Mouse (Mus musculus) CH12.LX (cell line): ENCODE data around the gene Gas7. TPM values are rescaled to one million over a fixed set of nuclear protein-coding genes. Genes with fewer than 3 reads are reported as not detected.

Experiments used
- DNase-seq: peaks from one replicate; pipeline ENCODE4 v3.0.0-alpha.2; 2013; ENCODE audit errors: extremely low read depth
- H3K27ac ChIP-seq: 2 replicates; pipeline ENCODE4 v1.5.1; 2012; ENCODE audit warnings: low read depth, mild to moderate bottlenecking, control low read depth, moderate library complexity; ENCODE audit not compliant: insufficient read depth
- H3K27me3 ChIP-seq: replicated peaks from 2 replicates; pipeline ENCODE3; 2012; ENCODE audit warnings: inconsistent platforms
- H3K36me3 ChIP-seq, 2 experiments: replicated peaks in 1 of 2; 2 replicates each; pipeline versions ENCODE3 to v1.6.1; 2012; ENCODE audit warnings: inconsistent platforms in 1 of 2, low read length in 1 of 2, mild to moderate bottlenecking in 1 of 2, mixed read lengths in 1 of 2, moderate library complexity in 1 of 2; ENCODE audit not compliant: control insufficient read depth in 1 of 2, insufficient read depth in 1 of 2
- H3K4me1 ChIP-seq, 2 experiments: 2 replicates each; pipeline ENCODE4 v1.6.1; 2012; ENCODE audit warnings: inconsistent platforms in 1 of 2, moderate library complexity in 1 of 2; ENCODE audit not compliant: insufficient read depth in 2 of 2, control insufficient read depth in 1 of 2
- H3K4me2 ChIP-seq: 2 replicates; pipeline ENCODE4 v1.6.1; 2012; ENCODE audit warnings: low read depth, mild to moderate bottlenecking, control low read depth; ENCODE audit not compliant: poor library complexity, insufficient read depth, severe bottlenecking
- H3K4me3 ChIP-seq, 3 experiments: fragments of 150-350 bp in 1 of 3; sonication (generic) in 1 of 3; replicated peaks in 1 of 3; 2 replicates each; pipeline versions ENCODE3 to v1.5.1; 2011 to 2012; ENCODE audit warnings: low read depth in 2 of 3, low read length in 2 of 3, mild to moderate bottlenecking in 2 of 3, moderate library complexity in 2 of 3, control low read depth in 1 of 3, improper control_type of control experiment in 1 of 3, inconsistent platforms in 1 of 3, mixed read lengths in 1 of 3; ENCODE audit not compliant: poor library complexity in 1 of 3
- H3K79me2 ChIP-seq: replicated peaks from 2 replicates; pipeline ENCODE4 v1.6.1; 2012; ENCODE audit warnings: mild to moderate bottlenecking, moderate library complexity; ENCODE audit not compliant: control insufficient read depth, poor library complexity, insufficient read depth, severe bottlenecking; ENCODE audit errors: extremely low read depth
- H3K9ac ChIP-seq: 2 replicates; pipeline ENCODE4 v1.6.1; 2012; ENCODE audit warnings: low read depth, mild to moderate bottlenecking, control low read depth, moderate library complexity; ENCODE audit not compliant: insufficient read depth
- H3K9me3 ChIP-seq: replicated peaks from 2 replicates; pipeline ENCODE3; 2012; ENCODE audit warnings: low read length, inconsistent platforms, mixed read lengths
- BHLHE40 ChIP-seq: IDR thresholded peaks from 2 replicates; pipeline ENCODE4 v1.6.1; 2011; ENCODE audit warnings: mild to moderate bottlenecking, low read depth, low read length, improper control_type of control experiment
- CHD1 ChIP-seq: IDR thresholded peaks from 2 replicates; pipeline ENCODE4 v1.6.1; 2012; ENCODE audit warnings: low read depth, low read length, improper control_type of control experiment, inconsistent platforms
- CHD2 ChIP-seq: IDR thresholded peaks from 2 replicates; pipeline ENCODE4 v1.6.1; 2011; ENCODE audit warnings: low read length, improper control_type of control experiment
- E2F4 ChIP-seq: IDR thresholded peaks from 2 replicates; pipeline ENCODE4 v1.6.1; 2011; ENCODE audit warnings: low read depth, low read length, improper control_type of control experiment; ENCODE audit not compliant: insufficient replicate concordance
- ETS1 ChIP-seq: conservative IDR thresholded peaks from 2 replicates; pipeline ENCODE4 v1.6.1; 2012; ENCODE audit warnings: low read depth, mild to moderate bottlenecking, inconsistent platforms, low read length, improper control_type of control experiment, moderate library complexity
- HCFC1 ChIP-seq: IDR thresholded peaks from 2 replicates; pipeline ENCODE4 v1.6.1; 2012; ENCODE audit warnings: low read depth, mild to moderate bottlenecking, inconsistent platforms, low read length, improper control_type of control experiment
- IRF4 ChIP-seq: IDR thresholded peaks from 2 replicates; pipeline ENCODE4 v1.6.1; 2014; ENCODE audit warnings: low read depth, mild to moderate bottlenecking, inconsistent platforms, low read length, improper control_type of control experiment
- JUN ChIP-seq: IDR thresholded peaks from 2 replicates; pipeline ENCODE4 v1.6.1; 2011; ENCODE audit warnings: low read depth, mild to moderate bottlenecking, low read length, improper control_type of control experiment, moderate library complexity; ENCODE audit not compliant: insufficient read depth
- JUND ChIP-seq: conservative IDR thresholded peaks from 2 replicates; pipeline ENCODE4 v1.6.1; 2011; ENCODE audit warnings: low read depth, low read length, improper control_type of control experiment
- KAT2A ChIP-seq: IDR thresholded peaks from 2 replicates; pipeline ENCODE4 v1.6.1; 2012; ENCODE audit warnings: low read length, improper control_type of control experiment, inconsistent platforms; ENCODE audit not compliant: insufficient replicate concordance
- MAFK ChIP-seq: IDR thresholded peaks from 2 replicates; pipeline ENCODE4 v1.6.1; 2011; ENCODE audit warnings: low read length, improper control_type of control experiment; ENCODE audit not compliant: insufficient replicate concordance
- MAX ChIP-seq: IDR thresholded peaks from 2 replicates; pipeline ENCODE4 v1.6.1; 2011; ENCODE audit warnings: low read length, improper control_type of control experiment
- MAZ ChIP-seq: IDR thresholded peaks from 2 replicates; pipeline ENCODE4 v1.6.1; 2012; ENCODE audit warnings: low read depth, mild to moderate bottlenecking, inconsistent platforms, low read length, improper control_type of control experiment, moderate library complexity
- MXI1 ChIP-seq: IDR thresholded peaks from 2 replicates; pipeline ENCODE4 v1.6.1; 2011; ENCODE audit warnings: mild to moderate bottlenecking, low read depth, low read length, improper control_type of control experiment
- MYC ChIP-seq: IDR thresholded peaks from 2 replicates; pipeline ENCODE4 v1.6.1; 2011; ENCODE audit warnings: low read depth, mild to moderate bottlenecking, improper control_type of control experiment, low read length
- NRF1 ChIP-seq: IDR thresholded peaks from 2 replicates; pipeline ENCODE4 v1.6.1; 2014; ENCODE audit warnings: low read depth, mild to moderate bottlenecking, inconsistent platforms, low read length, improper control_type of control experiment, moderate library complexity
- PAX5 ChIP-seq: IDR thresholded peaks from 2 replicates; pipeline ENCODE4 v1.6.1; 2012; ENCODE audit warnings: low read length, inconsistent platforms, mixed read lengths
- POLR2A ChIP-seq: IDR thresholded peaks from 2 replicates; pipeline ENCODE4 v1.6.1; 2011; ENCODE audit warnings: low read depth, mild to moderate bottlenecking, improper control_type of control experiment, low read length
- RCOR1 ChIP-seq: conservative IDR thresholded peaks from 2 replicates; pipeline ENCODE4 v1.6.1; 2012; ENCODE audit warnings: low read depth, mild to moderate bottlenecking, inconsistent platforms, low read length, improper control_type of control experiment
- SIN3A ChIP-seq: IDR thresholded peaks from 2 replicates; pipeline ENCODE4 v1.6.1; 2012; ENCODE audit warnings: low read length, improper control_type of control experiment, inconsistent platforms
- SMC3 ChIP-seq: IDR thresholded peaks from 2 replicates; pipeline ENCODE4 v1.6.1; 2011; ENCODE audit warnings: low read depth, low read length, improper control_type of control experiment
- TBP ChIP-seq: conservative IDR thresholded peaks from 2 replicates; pipeline ENCODE4 v1.6.1; 2011; ENCODE audit warnings: low read depth, low read length, improper control_type of control experiment
- UBTF ChIP-seq: IDR thresholded peaks from 2 replicates; pipeline ENCODE4 v1.6.1; 2012; ENCODE audit warnings: low read depth, mild to moderate bottlenecking, inconsistent platforms, low read length, improper control_type of control experiment, moderate library complexity
- USF1 ChIP-seq: IDR thresholded peaks from 2 replicates; pipeline ENCODE4 v1.6.1; 2014; ENCODE audit warnings: low read depth, mild to moderate bottlenecking, inconsistent platforms, low read length, improper control_type of control experiment
- USF2 ChIP-seq: conservative IDR thresholded peaks from 2 replicates; pipeline ENCODE4 v1.6.1; 2011; ENCODE audit warnings: low read depth, low read length, improper control_type of control experiment
- ZKSCAN1 ChIP-seq: IDR thresholded peaks from 2 replicates; pipeline ENCODE4 v1.6.1; 2012; ENCODE audit warnings: low read depth, inconsistent platforms, low read length, improper control_type of control experiment, borderline replicate concordance
- ZMIZ1 ChIP-seq: IDR thresholded peaks from 2 replicates; pipeline ENCODE4 v1.6.1; 2012; ENCODE audit warnings: low read depth, mild to moderate bottlenecking, inconsistent platforms, low read length, improper control_type of control experiment
- ZNF384 ChIP-seq: IDR thresholded peaks from 2 replicates; pipeline ENCODE4 v1.6.1; 2012; ENCODE audit warnings: low read depth, low read length, improper control_type of control experiment, inconsistent platforms
- dilution Hi-C: fragments of 300-500 bp; cut with MboI; formaldehyde crosslinking; loops from 2 replicates; pipeline ENCODE4 v1.14.3; 2020; ENCODE audit warnings: low sequenced_read_pairs; ENCODE audit not compliant: extremely low pct_unique_long_range_greater_than_20kb, extremely low pct_ligation_motif_present
- in situ Hi-C: fragments of 300-500 bp; cut with MboI; formaldehyde crosslinking; loops from 3 replicates; pipeline ENCODE4 v1.14.3; 2019; ENCODE audit warnings: low sequenced_read_pairs, low pct_ligation_motif_present, low pct_unique_long_range_greater_than_20kb, mixed read lengths
- polyA plus RNA-seq: library from polyadenylated mRNA; unstranded; fragments of >175 nt; gene quantifications from 2 replicates; pipeline ENCODE4 v1.2.1, GENCODE M21; 2012; ENCODE audit warnings: low read depth; ENCODE audit not compliant: insufficient read length
- total RNA-seq, 2 experiments: library from RNA; depleted of rRNA; stranded (reverse); fragments of 300-350 nt in 1 of 2; fragments of >200 nt in 1 of 2; gene quantifications; 2 replicates each; pipeline ENCODE4 v1.2.3; 2012 to 2014

Gas7 gene
- total and polyA plus RNA-seq, 3 experiments = 7.0 to 20.8 (median 7.0) TPM

DNA sequence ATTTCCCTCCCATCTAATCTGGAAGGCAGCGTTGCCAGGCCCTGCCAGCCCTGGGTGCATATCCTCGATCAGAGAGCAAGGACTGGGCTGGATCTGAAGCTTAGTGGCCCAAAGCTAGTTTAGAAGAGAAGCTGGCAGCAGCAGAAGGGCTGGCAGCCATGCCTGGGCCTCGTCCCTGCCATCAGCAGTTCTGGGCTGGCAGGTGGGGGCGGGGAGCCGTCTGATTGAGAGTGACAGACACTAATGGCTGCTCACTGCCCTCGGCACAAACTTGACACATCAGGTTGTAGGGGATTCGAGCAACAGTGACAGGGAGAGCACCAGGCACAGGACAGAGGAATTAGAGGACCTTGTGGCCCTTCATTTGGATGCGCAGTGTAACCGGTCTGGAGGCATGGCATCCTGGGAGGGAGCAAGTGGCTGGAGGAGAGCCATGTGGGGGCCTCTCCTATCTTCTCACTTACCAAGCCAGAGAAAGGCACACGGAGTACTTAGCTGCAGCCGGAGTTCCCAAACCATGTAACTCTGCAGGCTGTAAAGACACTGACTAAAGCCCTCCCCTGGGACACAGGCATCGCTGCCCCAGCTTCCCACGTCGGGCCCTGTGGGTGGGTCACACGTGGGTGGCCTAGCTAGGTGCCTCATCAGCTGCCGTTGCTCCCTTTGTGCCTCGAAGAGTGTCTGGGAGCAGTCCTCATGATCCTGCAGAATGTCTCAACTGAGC, 200.2 kb downstream of the Gas7 start:
- H3K9me3 ChIP-seq = no peaks in the 10 kb centered on the region
- H3K4me2 ChIP-seq = no peak overlapping the region
- H3K4me1 ChIP-seq = peaks cover 24 to 50% of the 10 kb centered on the region in 2 experiments
- H3K9ac ChIP-seq = no peak overlapping the region
- no peak for DNase-seq
- dilution Hi-C loops (no loop called here), in situ Hi-C loops (loop anchor here (5.0 kb wide), 1 partner anchor 107 kb away; no protein-coding TSS in a partner anchor)
- no peak for TF ChIP-seq UBTF
- no peak for TF ChIP-seq E2F4
- TF ChIP-seq MAZ = no peak
- TF ChIP-seq TBP = no peak
- TF ChIP-seq MAX = no peak
- TF ChIP-seq MXI1 = no peak
- no peak for TF ChIP-seq ETS1
- no peak for TF ChIP-seq HCFC1
- no peak for TF ChIP-seq CHD1
- TF ChIP-seq SIN3A = no peak
- TF ChIP-seq MYC = no peak
- TF ChIP-seq RCOR1 = no peak
- TF ChIP-seq SMC3 = no peak
- TF ChIP-seq CHD2 = no peak
- TF ChIP-seq MAFK = no peak
- TF ChIP-seq IRF4 = no peak
- TF ChIP-seq NRF1 = no peak
- no peak for TF ChIP-seq PAX5
- no peak for TF ChIP-seq POLR2A
- no peak for TF ChIP-seq BHLHE40
- TF ChIP-seq, all 38 proteins: peak for 0
- no peak overlapping the region for H3K27ac ChIP-seq
- H3K36me3 ChIP-seq = peaks cover 0 to 63% of the 10 kb centered on the region in 2 experiments
- no peaks in the 10 kb centered on the region for H3K27me3 ChIP-seq
- no peaks in the 10 kb centered on the region for H3K79me2 ChIP-seq
- peak overlapping the region in 1 of 3 experiments; percentile 8 for H3K4me3 ChIP-seq

DNA sequence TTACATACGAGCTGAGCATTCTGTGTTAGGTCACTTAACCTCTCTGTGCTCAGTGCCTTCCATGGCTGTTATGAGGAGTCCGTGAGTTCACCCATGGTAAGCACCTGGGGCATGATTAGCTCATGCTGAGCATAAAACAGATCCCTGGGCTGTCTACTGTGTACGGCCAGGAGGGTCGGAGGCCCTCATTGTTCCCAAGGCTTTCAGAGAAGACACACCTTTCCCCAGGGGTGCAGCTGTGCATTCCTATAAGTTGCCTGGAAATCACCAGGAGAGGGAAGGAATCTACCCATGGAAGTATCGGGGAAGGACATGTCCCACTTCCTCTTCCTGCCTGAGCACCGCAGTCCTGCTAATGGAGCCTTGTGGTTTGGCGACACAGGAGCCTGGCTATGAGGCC, 201.1 kb downstream of the Gas7 start:
- H3K36me3 ChIP-seq = peaks cover 0 to 67% of the 10 kb centered on the region in 2 experiments
- in situ Hi-C loops (loop anchor here (5.0 kb wide), 1 partner anchor 106 kb away; no protein-coding TSS in a partner anchor), dilution Hi-C loops (no loop called here)
- H3K9ac ChIP-seq = no peak overlapping the region
- H3K4me1 ChIP-seq = peaks cover 24 to 48% of the 10 kb centered on the region in 2 experiments
- H3K4me2 ChIP-seq = no peak overlapping the region
- no peaks in the 10 kb centered on the region for H3K9me3 ChIP-seq
- DNase-seq = no peak
- no peaks in the 10 kb centered on the region for H3K27me3 ChIP-seq
- H3K27ac ChIP-seq = no peak overlapping the region
- TF ChIP-seq PAX5 (no peak), JUN (no peak), BHLHE40 (no peak), JUND (no peak), CHD2 (no peak), USF2 (no peak), USF1 (no peak), RCOR1 (no peak), ZMIZ1 (no peak), ZNF384 (no peak), SMC3 (no peak), KAT2A (no peak), ZKSCAN1 (no peak), MAZ (no peak), MAFK (no peak)
- H3K79me2 ChIP-seq = no peaks in the 10 kb centered on the region
- H3K4me3 ChIP-seq = no peak overlapping the region
